Mouse (Mus musculus) hindbrain, embryonic 11.5 days (tissue): ENCODE data around the gene Gosr2. TPM values are rescaled to one million over a fixed set of nuclear protein-coding genes. Genes with fewer than 3 reads are reported as not detected.

Source experiments
- ATAC-seq: fragments of 200-750 bp; cut with Nextera tagmentation; 2 replicates; pipeline ENCODE4 v1.8.0; 2017; ENCODE audit warnings: mild to moderate bottlenecking, moderate TSS enrichment, moderate library complexity; ENCODE audit not compliant: low FRiP score
- DNase-seq: peaks from one replicate; pipeline ENCODE4 v3.0.0-alpha.2; 2015; ENCODE audit warnings: low spot score
- H3K27ac ChIP-seq: fragments of 300-500 bp; sonication (generic); 2 replicates; pipeline ENCODE4 v1.5.1; 2014; ENCODE audit warnings: mild to moderate bottlenecking, low read depth, low read length
- H3K27me3 ChIP-seq: fragments of 300-500 bp; sonication (generic); 2 replicates; pipeline ENCODE4 v1.6.1; 2014; ENCODE audit warnings: mild to moderate bottlenecking, low read length, moderate library complexity, mixed read lengths; ENCODE audit not compliant: control insufficient read depth, insufficient read depth
- H3K36me3 ChIP-seq: fragments of 300-500 bp; sonication (generic); 2 replicates; pipeline ENCODE4 v1.6.1; 2014; ENCODE audit warnings: mild to moderate bottlenecking, low read length, moderate library complexity, mixed read lengths; ENCODE audit not compliant: control insufficient read depth, insufficient read depth
- H3K4me1 ChIP-seq: fragments of 300-500 bp; sonication (generic); replicated peaks from 2 replicates; pipeline ENCODE4 v1.6.1; 2014; ENCODE audit warnings: low read length, mixed read lengths; ENCODE audit not compliant: control insufficient read depth, insufficient read depth
- H3K4me2 ChIP-seq: fragments of 300-500 bp; sonication (generic); replicated peaks from 2 replicates; pipeline ENCODE4 v1.6.1; 2014; ENCODE audit warnings: mild to moderate bottlenecking, low read depth, low read length
- H3K4me3 ChIP-seq: fragments of 300-500 bp; sonication (generic); 2 replicates; pipeline ENCODE4 v1.5.1; 2014; ENCODE audit warnings: low read depth, low read length
- H3K9ac ChIP-seq: fragments of 300-500 bp; sonication (generic); 2 replicates; pipeline ENCODE4 v1.6.1; 2014; ENCODE audit warnings: low read depth, low read length
- H3K9me3 ChIP-seq: fragments of 300-500 bp; sonication (generic); 2 replicates; pipeline ENCODE4 v1.6.1; 2016; ENCODE audit warnings: low read length; ENCODE audit not compliant: control insufficient read depth
- WGBS: fragments of 180-500 bp; shearing (Covaris S2); extraction: QIAGEN DNeasy Blood & Tissue Kit; methylation state at CpG from one replicate; pipeline ENCODE4 v1.1.7; 2014; 5-methylcytosine and 5-hydroxymethylcytosine counted together
- polyA plus RNA-seq: library from polyadenylated mRNA; unstranded; fragments of >200 nt; fragmentation: Nextera tagmentation; extraction: Ambion mirVana; gene quantifications from 2 replicates; pipeline ENCODE4 v1.2.1, GENCODE M21; 2014

Gene Gosr2
- polyA plus RNA-seq, 1 experiment from 2014 or later: 75.2 TPM

GRCm38 (mm10) chr11:103627453-103627852 is 70.2 kb downstream of the Gosr2 start:
- H3K9me3 ChIP-seq: no peaks in the 10 kb centered on the region
- H3K27ac ChIP-seq: no peak overlapping the region
- DNase-seq (no peak), ATAC-seq (no peak)
- H3K4me2 ChIP-seq: no peak overlapping the region
- no peaks in the 10 kb centered on the region for H3K4me1 ChIP-seq
- no peak overlapping the region for H3K4me3 ChIP-seq
- H3K27me3 ChIP-seq: no peaks in the 10 kb centered on the region
- H3K9ac ChIP-seq: no peak overlapping the region
- no peaks in the 10 kb centered on the region for H3K36me3 ChIP-seq
- 89% methylated on average over 23 of the region's 23 CpGs for WGBS

Other genes with a start within 250 kb of the Gosr2 start
- gene Lrrc37a, start 193.3 kb downstream of the Gosr2 start, polyA plus RNA-seq: not detected in 2 replicates
- gene Gm884, start 76.8 kb downstream of the Gosr2 start, polyA plus RNA-seq: not detected in 2 replicates
- not detected in 2 replicates for gene Lyzl6, start 59.0 kb downstream of the Gosr2 start, polyA plus RNA-seq
- not detected in 2 replicates for gene Rprml, start 48.3 kb downstream of the Gosr2 start, polyA plus RNA-seq
- 0.36 and 0.39 TPM in 2 replicates for gene Wnt9b, start 51.9 kb upstream of the Gosr2 start, polyA plus RNA-seq
- gene Wnt3, start 76.3 kb upstream of the Gosr2 start, polyA plus RNA-seq: 9.8 and 10.8 TPM in 2 replicates